Mouse (Mus musculus): Measurements from ENCODE around the gene Cep131. TPM values are rescaled to one million over a fixed set of nuclear protein-coding genes. Genes with fewer than 3 reads are reported as not detected.

Gene Cep131
- total RNA-seq (2023): 10 to 100 TPM; 16.6 to 21.7 TPM

DNA sequence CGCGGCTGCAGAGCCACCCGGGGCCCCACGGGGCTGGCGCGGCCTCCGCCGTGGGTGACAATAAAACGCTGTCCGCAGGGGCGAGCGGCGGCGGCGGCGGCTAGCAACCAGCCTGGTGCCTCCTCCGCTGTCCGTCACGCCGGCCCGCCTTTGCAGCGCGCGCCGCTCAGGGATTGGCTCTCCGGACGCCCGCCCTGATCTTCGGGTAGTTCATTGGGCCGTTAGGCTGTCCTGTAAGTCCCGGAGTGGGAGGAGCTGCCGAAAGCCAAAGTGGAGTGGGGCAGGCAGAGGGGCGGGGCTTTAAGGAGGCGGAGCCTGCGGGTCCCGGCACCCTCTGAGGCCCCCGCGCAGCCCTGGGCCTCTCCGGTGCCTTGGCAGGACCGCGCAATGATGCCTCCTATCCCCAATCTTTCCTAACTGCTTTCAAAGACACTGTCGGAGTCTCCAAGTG lies at the start of gene Cep131:
TSS of gene Cep131 (minus strand) at position 126 of the 451 bp plus-strand sequence.

DNA sequence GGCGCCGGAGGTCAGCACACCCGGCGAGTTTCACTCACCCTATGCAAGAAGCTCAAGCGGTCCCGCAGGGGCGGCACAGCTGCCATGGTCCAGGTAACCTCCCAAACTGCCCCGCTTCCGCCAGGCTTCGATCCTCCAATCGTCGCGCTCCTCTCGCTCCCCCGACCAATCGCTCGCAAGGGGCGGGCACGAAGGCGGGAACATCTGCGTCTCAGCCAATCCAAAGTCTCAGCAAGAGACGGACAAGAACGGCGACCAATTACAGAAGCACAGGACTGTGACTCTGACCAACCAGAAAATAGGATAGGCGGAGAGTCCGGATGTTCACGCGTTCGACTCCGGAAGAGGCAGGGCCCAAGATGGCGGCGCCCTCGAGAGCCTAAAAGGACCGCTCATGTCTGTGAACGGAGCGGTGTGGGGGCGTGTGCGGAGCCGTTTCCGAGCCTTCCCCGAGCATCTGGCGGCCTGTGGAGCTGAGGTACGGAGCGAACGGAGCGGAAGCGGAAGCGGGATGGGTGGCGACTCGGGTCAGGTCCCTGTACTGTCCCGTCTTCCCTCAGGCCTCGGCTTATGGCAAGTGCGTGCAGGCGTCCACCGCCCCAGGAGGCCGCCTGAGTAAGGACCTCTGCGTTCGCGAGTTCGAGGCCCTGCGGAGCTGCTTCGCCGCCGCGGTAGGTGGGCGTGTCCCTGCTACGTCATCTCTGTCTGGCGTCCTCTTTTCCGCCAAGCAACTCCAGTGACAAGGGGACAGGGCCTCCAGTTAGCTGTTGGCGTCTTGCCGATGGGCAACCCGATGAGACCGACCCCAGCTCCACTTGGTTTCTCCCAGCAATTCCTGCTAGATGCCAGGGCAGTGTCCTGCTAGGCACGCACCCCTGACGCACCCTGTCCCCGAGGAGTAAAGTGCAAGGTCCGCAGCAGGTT lies 12.2 kb upstream of the Cep131 start, which contains the start of the genes Tepsin and Ndufaf8:
TSS of gene Tepsin (minus strand) at position 144 of the 924 bp plus-strand sequence.
TSS of gene Ndufaf8 (plus strand) at position 341 of the 924 bp plus-strand sequence.

DNA sequence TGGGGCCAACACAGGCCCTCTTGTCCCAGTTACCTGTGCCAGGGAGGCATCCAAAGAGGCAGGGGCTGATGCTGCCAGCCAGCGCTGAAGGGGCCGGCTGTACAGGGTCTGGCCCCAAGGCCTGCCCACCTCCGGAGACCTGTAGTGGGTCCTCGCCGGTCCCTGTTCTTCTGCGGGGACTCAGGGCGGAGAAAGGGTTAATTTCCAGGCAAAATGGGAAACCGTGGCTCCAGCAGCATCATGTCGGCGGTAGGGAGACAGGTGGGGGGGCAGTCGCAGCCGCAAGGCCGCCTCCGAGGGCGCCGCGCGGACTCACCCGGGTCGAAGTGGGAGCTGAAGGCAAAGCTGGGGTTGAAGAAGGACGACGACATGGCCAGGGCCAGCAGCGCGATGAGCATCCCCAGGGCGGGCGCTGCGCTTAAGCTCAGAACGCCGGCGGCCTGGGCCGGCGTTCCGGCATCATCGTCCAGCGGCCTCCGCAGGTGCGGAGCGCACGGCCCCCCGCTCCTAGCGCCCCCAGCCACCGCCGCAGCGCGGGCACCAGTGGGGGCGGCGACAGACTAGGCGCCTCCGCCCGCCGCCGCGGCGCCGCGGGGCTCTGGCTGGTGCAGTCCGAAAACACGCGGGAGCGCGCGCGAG lies 40.0 kb downstream of the Cep131 start, which contains the start of gene Aatk:
TSS of gene Aatk (minus strand) at position 615 of the 639 bp plus-strand sequence.

Other genes with a start within 250 kb of the Cep131 start
- 10 to 100 TPM; 32.9 to 36.9 TPM for gene Chmp6, start 173.4 kb downstream of the Cep131 start, total RNA-seq (2023)
- 10 to 100 TPM; 21.3 to 21.7 TPM for gene Baiap2, start 144.1 kb downstream of the Cep131 start, total RNA-seq (2023)
- gene Aatk, start 39.7 kb downstream of the Cep131 start, total RNA-seq (2023): not detected
- 10 to 100 TPM; 24.2 to 27.0 TPM for gene Tepsin, start 11.9 kb upstream of the Cep131 start, total RNA-seq (2023)
- gene Ndufaf8, start 12.1 kb upstream of the Cep131 start, total RNA-seq (2023): 10 to 100 TPM; 30.3 to 47.7 TPM
- 100 to 1,000 TPM; 103 to 108 TPM for gene Slc38a10, start 64.5 kb upstream of the Cep131 start, total RNA-seq (2023)
- under 1 TPM in 1 of 2 experiments, not detected in 1; 0.12 TPM for gene Bahcc1, start 146.1 kb upstream of the Cep131 start, total RNA-seq (2023)